Mouse (Mus musculus) liver, embryonic 14.5 days (tissue): ENCODE data around the gene Smc2. TPM values are rescaled to one million over a fixed set of nuclear protein-coding genes. Genes with fewer than 3 reads are reported as not detected.
A peak's percentile ranks its signal among the peaks of the same experiment; 100 is the strongest.
"Not testable (repeated sequence)": the region's sequence is repeated elsewhere in the genome, so short reads cannot be mapped to it uniquely, and the experiment has no call there.

Experiments used
- ATAC-seq: fragments of 200-750 bp; cut with Nextera tagmentation; 2 replicates; pipeline ENCODE4 v1.8.0; 2017; ENCODE audit warnings: moderate number of reproducible peaks, mild to moderate bottlenecking, moderate library complexity; ENCODE audit not compliant: insufficient read depth
- DNase-seq, 3 experiments: peaks; one replicate each; pipeline ENCODE4 v3.0.0-alpha.2; 2012 to 2013; ENCODE audit warnings: low read depth in 3 of 3, low spot score in 3 of 3
- H3K27ac ChIP-seq: fragments of 300-500 bp; sonication (generic); 2 replicates; pipeline ENCODE4 v1.5.1; 2014; ENCODE audit warnings: moderate library complexity, mild to moderate bottlenecking, control low read depth, inconsistent platforms
- H3K27me3 ChIP-seq: fragments of 300-500 bp; sonication (generic); 2 replicates; pipeline ENCODE4 v1.6.1; 2014; ENCODE audit warnings: mild to moderate bottlenecking, low read length, moderate library complexity; ENCODE audit not compliant: control insufficient read depth, insufficient read depth
- H3K36me3 ChIP-seq: fragments of 300-500 bp; sonication (generic); replicated peaks from 2 replicates; pipeline ENCODE4 v1.6.1; 2014; ENCODE audit warnings: low read depth; ENCODE audit not compliant: control insufficient read depth, insufficient read depth
- H3K4me1 ChIP-seq, 2 experiments: fragments of 200-500 bp in 1 of 2; fragments of 300-500 bp in 1 of 2; sonication (generic) in 1 of 2; replicated peaks; 2 replicates each; pipeline ENCODE4 v1.6.1; 2012 to 2014; ENCODE audit warnings: antibody characterized with exemption in 1 of 2, inconsistent platforms in 1 of 2, low read length in 1 of 2; ENCODE audit not compliant: control insufficient read depth in 2 of 2, insufficient read depth in 2 of 2
- H3K4me2 ChIP-seq: fragments of 300-500 bp; sonication (generic); 2 replicates; pipeline ENCODE4 v1.6.1; 2014; ENCODE audit warnings: low read depth, mild to moderate bottlenecking, control low read depth, moderate library complexity
- H3K4me3 ChIP-seq, 2 experiments: fragments of 200-500 bp in 1 of 2; fragments of 300-500 bp in 1 of 2; sonication (generic) in 1 of 2; 2 replicates each; pipeline ENCODE4 v1.5.1; 2012 to 2014; ENCODE audit warnings: low read depth in 2 of 2, low read length in 2 of 2, mild to moderate bottlenecking in 2 of 2, control low read depth in 1 of 2, inconsistent platforms in 1 of 2, moderate library complexity in 1 of 2; ENCODE audit not compliant: insufficient read depth in 1 of 2
- H3K9ac ChIP-seq: fragments of 300-500 bp; sonication (generic); replicated peaks from 2 replicates; pipeline ENCODE4 v1.6.1; 2014; ENCODE audit warnings: mild to moderate bottlenecking, control low read depth, moderate library complexity
- H3K9me3 ChIP-seq: fragments of 300-500 bp; sonication (generic); 2 replicates; pipeline ENCODE4 v1.6.1; 2016; ENCODE audit warnings: low read length, mixed read lengths; ENCODE audit not compliant: control insufficient read depth
- CTCF ChIP-seq: IDR thresholded peaks from 2 replicates; pipeline ENCODE4 v1.5.1; 2016; ENCODE audit warnings: antibody characterized with exemption, low read depth, control low read depth
- EP300 ChIP-seq: IDR thresholded peaks from 2 replicates; pipeline ENCODE4 v1.6.1; 2016; ENCODE audit warnings: antibody characterized with exemption, low read depth
- WGBS: fragments of 180-500 bp; shearing (Covaris S2); extraction: QIAGEN DNeasy Blood & Tissue Kit; methylation state at CpG from one replicate; pipeline ENCODE4 v1.1.7; 2014; ENCODE audit not compliant: insufficient replicate concordance; 5-methylcytosine and 5-hydroxymethylcytosine counted together
- polyA plus RNA-seq, 2 experiments: library from polyadenylated mRNA; depleted of rRNA in 1 of 2; stranded (reverse) in 1 of 2; unstranded in 1 of 2; fragments of >200 nt; fragmentation: Nextera tagmentation in 1 of 2; extraction: Ambion mirVana in 1 of 2; gene quantifications; 2 replicates each; pipeline versions ENCODE4 v1.2.1 to v1.2.3; 2012 to 2014

Smc2 gene
- polyA plus RNA-seq, 2 experiments, result 17.4 to 169 TPM

DNA sequence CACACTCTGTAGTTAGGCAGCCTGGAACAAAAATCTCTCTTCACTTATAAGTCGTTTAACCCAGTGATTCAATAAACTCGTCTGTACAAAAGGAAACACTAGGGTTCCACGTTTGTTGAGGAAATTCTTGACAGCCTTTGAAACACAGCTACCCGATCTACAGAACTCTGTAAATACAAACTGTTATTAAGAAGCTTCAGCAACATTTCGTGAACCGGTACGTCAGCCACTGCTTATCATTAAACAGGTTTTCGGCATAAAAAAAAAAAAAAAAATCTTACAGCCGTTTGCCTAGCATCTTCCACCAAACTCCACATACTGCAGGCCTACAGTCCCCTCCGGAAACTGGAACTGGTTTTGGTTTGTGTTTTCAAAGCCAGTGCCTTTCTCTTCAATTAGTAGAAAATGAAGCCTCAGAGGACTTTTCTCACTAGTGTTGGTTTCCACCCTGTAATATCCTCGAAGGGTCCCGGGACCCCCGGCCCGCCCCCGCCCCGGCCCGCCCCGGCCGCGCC is 615 bp upstream of the Smc2 start:
- Histone ChIP-seq H3K9ac (peak overlapping the region; percentile 94), H3K36me3 (peaks cover 19% of the 10 kb centered on the region), H3K27ac (peak overlapping the region; percentile 76), H3K4me2 (peak overlapping the region; percentile 93), H3K4me3 (peak overlapping the region; percentile 72 to 99), H3K4me1 (peaks cover 0 to 5% of the 10 kb centered on the region in 2 experiments; a peak in 3 of 4 replicates), H3K9me3 (no peaks in the 10 kb centered on the region), H3K27me3 (no peaks in the 10 kb centered on the region)
- DNase-seq (no peak), ATAC-seq (peak; percentile 64)
- 1% methylated on average over 20 of the region's 20 CpGs for WGBS
- TF ChIP-seq EP300, result no peak
- no peak for TF ChIP-seq CTCF

DNA sequence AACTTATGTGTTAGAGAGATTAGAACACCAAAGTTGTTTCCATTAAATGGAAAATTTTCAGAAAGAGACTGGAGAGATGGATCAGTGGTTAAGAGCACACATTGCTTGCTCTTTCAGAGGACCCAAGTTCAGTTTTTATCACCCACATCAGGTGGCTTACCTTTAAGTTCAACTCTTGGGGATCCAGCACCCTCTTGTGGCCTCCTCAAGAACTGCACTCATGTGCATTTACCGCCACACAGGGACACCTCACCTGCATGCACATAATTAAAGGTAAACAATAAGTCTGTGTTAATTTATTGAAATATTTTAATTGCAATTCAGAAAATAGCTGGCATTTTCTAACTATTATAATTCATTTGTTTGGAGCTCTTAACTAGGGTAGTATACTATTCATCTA is 20.7 kb downstream of the Smc2 start:
- Histone ChIP-seq H3K27me3 (no peaks in the 10 kb centered on the region), H3K9me3 (no peaks in the 10 kb centered on the region), H3K4me3 (no peak overlapping the region), H3K27ac (no peak overlapping the region), H3K4me1 (no peaks in the 10 kb centered on the region), H3K9ac (no peak overlapping the region), H3K4me2 (no peak overlapping the region), H3K36me3 (peaks cover 75% of the 10 kb centered on the region)
- 91% methylated on average over 1 of the region's 1 CpGs for WGBS
- DNase-seq (peak in 2 of 3 experiments; percentile 9 to 35), ATAC-seq (no peak)
- TF ChIP-seq EP300 (no peak), CTCF (peak; percentile 75)

DNA sequence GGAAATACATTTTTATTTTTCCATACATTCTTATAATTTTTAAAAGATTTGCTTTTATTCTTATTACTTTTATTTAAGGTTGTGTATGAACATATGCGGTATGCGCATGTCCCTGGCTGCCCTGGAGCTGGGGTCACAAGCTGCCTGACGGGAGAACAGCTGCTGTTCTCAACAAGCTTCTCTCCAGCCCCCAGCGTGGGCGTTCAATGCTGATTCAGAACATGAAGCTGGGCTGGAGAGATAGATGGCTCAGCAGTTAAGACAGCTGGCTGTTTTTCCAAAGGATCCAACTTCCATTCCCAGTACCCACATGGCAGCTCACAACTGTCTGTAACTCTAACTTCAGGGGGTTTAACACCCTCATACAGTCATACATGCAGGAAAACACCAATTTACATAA is 22.3 kb downstream of the Smc2 start:
- Histone ChIP-seq H3K4me3 (no peak overlapping the region), H3K36me3 (peaks cover 70% of the 10 kb centered on the region), H3K9ac (no peak overlapping the region), H3K27me3 (no peaks in the 10 kb centered on the region), H3K9me3 (no peaks in the 10 kb centered on the region), H3K27ac (no peak overlapping the region), H3K4me2 (no peak overlapping the region), H3K4me1 (no peaks in the 10 kb centered on the region)
- TF ChIP-seq EP300, result no peak
- TF ChIP-seq CTCF, result no peak
- 86% methylated on average over 5 of the region's 5 CpGs for WGBS
- ATAC-seq (no peak), DNase-seq (no peak)

DNA sequence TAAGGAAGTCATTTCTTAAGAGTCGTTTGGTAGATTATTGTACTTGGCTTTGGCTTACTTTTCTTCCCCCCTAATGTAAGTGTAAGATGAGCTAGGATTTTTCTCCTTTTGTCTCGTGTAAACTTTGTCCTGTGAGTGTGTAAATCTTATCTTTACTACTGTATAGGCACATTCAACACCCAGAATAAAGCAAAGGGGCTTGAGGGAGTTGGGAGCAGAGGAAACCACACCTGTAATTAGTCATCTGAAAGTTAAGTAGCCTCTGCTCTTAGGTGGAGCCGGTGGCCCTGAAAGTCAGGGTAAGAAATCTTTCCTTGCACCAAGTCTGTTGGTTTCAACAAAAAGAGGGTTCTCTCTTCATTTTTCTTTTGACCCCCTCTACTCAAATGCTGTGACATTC is 34.4 kb downstream of the Smc2 start:
- TF ChIP-seq CTCF (no peak), EP300 (no peak)
- H3K9me3 ChIP-seq, result no peaks in the 10 kb centered on the region
- no peak for DNase-seq
- no peak overlapping the region for H3K4me2 ChIP-seq
- no peak for ATAC-seq
- H3K4me1 ChIP-seq, result no peaks in the 10 kb centered on the region
- no peak overlapping the region for H3K27ac ChIP-seq
- H3K4me3 ChIP-seq, result no peak overlapping the region
- H3K36me3 ChIP-seq, result peaks cover 73% of the 10 kb centered on the region
- H3K9ac ChIP-seq, result no peak overlapping the region
- 85% methylated on average over 3 of the region's 3 CpGs for WGBS
- no peaks in the 10 kb centered on the region for H3K27me3 ChIP-seq

DNA sequence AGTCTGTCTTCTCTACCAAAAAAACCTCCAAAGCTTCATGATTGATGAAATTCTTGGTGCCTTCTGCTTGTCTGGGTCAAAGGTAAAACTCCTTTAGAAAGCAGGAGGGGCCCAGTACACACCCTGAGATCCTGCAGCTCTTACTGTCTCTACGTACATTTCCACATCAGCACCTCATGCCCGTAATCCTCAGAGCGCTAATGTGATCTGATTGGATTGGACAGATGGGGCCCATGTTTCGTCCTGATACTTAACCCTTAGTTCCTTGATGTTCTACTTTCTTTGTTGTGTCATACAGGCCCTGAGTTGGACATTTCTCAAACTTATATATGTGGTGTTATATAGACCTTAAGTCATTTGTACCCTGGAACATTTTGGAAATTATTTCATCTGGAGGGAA is 48.4 kb downstream of the Smc2 start:
- TF ChIP-seq CTCF, result no peak
- no peak for TF ChIP-seq EP300
- H3K4me3 ChIP-seq, result no peak overlapping the region
- no peak for DNase-seq
- H3K27ac ChIP-seq, result no peak overlapping the region
- WGBS, result 92% methylated on average over 4 of the region's 4 CpGs
- no peak overlapping the region for H3K4me2 ChIP-seq
- H3K9me3 ChIP-seq, result no peaks in the 10 kb centered on the region
- H3K27me3 ChIP-seq, result no peaks in the 10 kb centered on the region
- H3K9ac ChIP-seq, result no peak overlapping the region
- no peak for ATAC-seq
- H3K36me3 ChIP-seq, result peaks cover 24% of the 10 kb centered on the region
- H3K4me1 ChIP-seq, result no peaks in the 10 kb centered on the region

DNA sequence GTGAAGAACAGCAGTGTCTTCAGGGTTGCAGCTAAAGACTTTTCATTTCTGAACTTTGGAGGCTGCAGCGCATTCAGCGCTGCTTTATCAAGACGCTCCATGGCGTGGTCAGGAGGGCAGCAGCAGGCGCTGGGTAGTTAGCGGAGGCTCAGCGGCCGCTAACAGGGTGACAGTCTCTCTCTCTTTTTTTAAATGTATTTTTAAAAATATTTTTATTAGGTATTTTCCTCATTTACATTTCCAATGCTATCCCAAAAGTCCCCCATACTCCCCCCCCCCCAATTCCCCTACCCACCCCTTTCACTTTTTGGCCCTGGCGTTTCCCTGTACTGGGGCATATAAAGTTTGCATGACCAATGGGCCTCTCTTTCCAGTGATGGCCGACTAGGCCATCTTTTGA is 58.1 kb downstream of the Smc2 start, which contains the start of gene Vma21-ps:
Gene Vma21-ps, minus strand, starts transcription at position 101 of the 400 bp plus-strand sequence.
- ATAC-seq, H3K4me1 ChIP-seq, H3K4me3 ChIP-seq, H3K9ac ChIP-seq, H3K27me3 ChIP-seq, H3K9me3 ChIP-seq, H3K27ac ChIP-seq, DNase-seq, H3K4me2 ChIP-seq, H3K36me3 ChIP-seq: not testable (repeated sequence)
- WGBS, result 85% methylated on average over 10 of the region's 10 CpGs
